Mouse (Mus musculus) MEL (cell line): ENCODE data around the gene Ndufs2.

ENCODE experiments used
- CHD2 ChIP-seq: IDR thresholded peaks from 2 replicates; pipeline ENCODE4 v1.6.1; 2011; ENCODE audit warnings: low read length, improper control_type of control experiment
- CTCF ChIP-seq, 3 experiments: IDR thresholded peaks in 2 of 3; conservative IDR thresholded peaks in 1 of 3; 2 replicates each; pipeline ENCODE4 v1.5.1; 2011 to 2012; ENCODE audit warnings: low read length in 3 of 3, low read depth in 2 of 3, mild to moderate bottlenecking in 2 of 3, improper control_type of control experiment in 1 of 3, inconsistent platforms in 1 of 3, mixed read lengths in 1 of 3, moderate library complexity in 1 of 3; ENCODE audit not compliant: control insufficient read depth in 1 of 3, insufficient read depth in 1 of 3, poor library complexity in 1 of 3, severe bottlenecking in 1 of 3
- E2F4 ChIP-seq: IDR thresholded peaks from 2 replicates; pipeline ENCODE4 v1.6.1; 2011; ENCODE audit warnings: low read depth, low read length, improper control_type of control experiment, borderline replicate concordance
- GATA1 ChIP-seq: IDR thresholded peaks from 2 replicates; pipeline ENCODE4 v1.6.1; 2011; ENCODE audit warnings: low read depth, low read length, improper control_type of control experiment
- HCFC1 ChIP-seq: IDR thresholded peaks from 2 replicates; pipeline ENCODE4 v1.6.1; 2012; ENCODE audit warnings: low read depth, mild to moderate bottlenecking, inconsistent platforms, low read length, improper control_type of control experiment, moderate library complexity
- MAFK ChIP-seq: IDR thresholded peaks from 2 replicates; pipeline ENCODE4 v1.6.1; 2011; ENCODE audit warnings: low read depth, mild to moderate bottlenecking, low read length, improper control_type of control experiment, borderline replicate concordance
- NRF1 ChIP-seq: IDR thresholded peaks from 2 replicates; pipeline ENCODE4 v1.6.1; 2014; ENCODE audit warnings: low read depth, mild to moderate bottlenecking, inconsistent platforms, low read length, improper control_type of control experiment, moderate library complexity; ENCODE audit not compliant: poor library complexity, insufficient read depth, severe bottlenecking
- POLR2A ChIP-seq, 2 experiments: IDR thresholded peaks; 2 replicates each; pipeline ENCODE4 v1.6.1; 2011 to 2012; ENCODE audit warnings: low read length in 2 of 2, mild to moderate bottlenecking in 2 of 2, control low read depth in 1 of 2, improper control_type of control experiment in 1 of 2, low read depth in 1 of 2, moderate library complexity in 1 of 2; ENCODE audit not compliant: control insufficient read depth in 1 of 2, insufficient read depth in 1 of 2, poor library complexity in 1 of 2
- USF1 ChIP-seq: IDR thresholded peaks from 2 replicates; pipeline ENCODE4 v1.6.1; 2014; ENCODE audit warnings: low read depth, mild to moderate bottlenecking, inconsistent platforms, low read length, improper control_type of control experiment, moderate library complexity
- ZKSCAN1 ChIP-seq: IDR thresholded peaks from 2 replicates; pipeline ENCODE4 v1.6.1; 2012; ENCODE audit warnings: low read depth, mild to moderate bottlenecking, inconsistent platforms, low read length, improper control_type of control experiment, moderate library complexity
- ZMIZ1 ChIP-seq: IDR thresholded peaks from 2 replicates; pipeline ENCODE4 v1.6.1; 2012; ENCODE audit warnings: low read depth, mild to moderate bottlenecking, inconsistent platforms, low read length, improper control_type of control experiment, moderate library complexity
- ZNF384 ChIP-seq: IDR thresholded peaks from 2 replicates; pipeline ENCODE4 v1.6.1; 2012; ENCODE audit warnings: low read depth, mild to moderate bottlenecking, inconsistent platforms, low read length, improper control_type of control experiment

DNA sequence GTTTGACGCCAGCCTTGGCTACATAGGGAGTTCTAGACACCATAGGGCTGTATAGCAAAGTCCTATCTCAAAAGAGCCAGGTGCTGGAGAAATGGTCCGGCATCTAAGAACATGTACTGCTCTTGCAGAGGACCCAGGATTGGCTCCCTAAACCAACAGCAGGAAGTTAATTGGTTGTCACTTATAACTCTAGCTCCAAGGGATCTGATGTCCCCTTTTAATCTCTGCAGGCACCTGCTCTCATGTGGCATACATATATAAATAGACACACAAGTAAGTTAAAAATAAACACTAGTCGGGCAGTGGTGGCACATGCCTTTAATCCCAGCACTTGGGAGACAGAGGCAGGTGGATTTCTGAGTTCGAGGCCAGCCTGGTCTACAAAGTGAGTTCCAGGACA is 15.4 kb downstream of the Ndufs2 start:
- TF ChIP-seq ZMIZ1 (no peak), GATA1 (no peak), HCFC1 (no peak), USF1 (no peak), POLR2A (IDR thresholded peaks at IDR 0.05; ENCODE audit: control insufficient read depth in 1 of 2, insufficient read depth in 1 of 2, low read depth in 1 of 2, low read length in 2 of 2, poor library complexity in 1 of 2) (no peak), MAFK (no peak), CTCF (IDR thresholded peaks at IDR 0.05 in 2 of 3, conservative IDR thresholded peaks at IDR 0.05 in 1 of 3; ENCODE audit: control insufficient read depth in 1 of 3, insufficient read depth in 1 of 3, low read depth in 2 of 3, low read length in 3 of 3, poor library complexity in 1 of 3, severe bottlenecking in 1 of 3) (no peak), CHD2 (no peak), E2F4 (no peak), ZNF384 (no peak), ZKSCAN1 (no peak), NRF1 (no peak)
